Mouse (Mus musculus) regulatory T cell (primary cell): ENCODE results near the gene Mms19.
"Not testable (repeated sequence)": the region's sequence is repeated elsewhere in the genome, so short reads cannot be mapped to it uniquely, and the experiment has no call there.

ENCODE experiments used
- in situ Hi-C: fragments of 300-600 bp; cut with MboI, MseI; formaldehyde crosslinking; loops from one replicate; pipeline ENCODE4 v1.15.1; 2025; ENCODE audit warnings: high pct_unique_total_duplicates

Mms19 gene

GRCm38 (mm10) chr19:41933179-41934086, 47.5 kb downstream of the Mms19 start, which contains the start of the genes Exosc1 and Zdhhc16:
Exosc1 (minus strand) TSS chr19:41933423.
Zdhhc16 (plus strand) TSS chr19:41933480.
- in situ Hi-C loops = no loop called here

GRCm38 (mm10) chr19:41932686-41933085, 48.3 kb downstream of the Mms19 start:
- in situ Hi-C loops = no loop called here

DNA sequence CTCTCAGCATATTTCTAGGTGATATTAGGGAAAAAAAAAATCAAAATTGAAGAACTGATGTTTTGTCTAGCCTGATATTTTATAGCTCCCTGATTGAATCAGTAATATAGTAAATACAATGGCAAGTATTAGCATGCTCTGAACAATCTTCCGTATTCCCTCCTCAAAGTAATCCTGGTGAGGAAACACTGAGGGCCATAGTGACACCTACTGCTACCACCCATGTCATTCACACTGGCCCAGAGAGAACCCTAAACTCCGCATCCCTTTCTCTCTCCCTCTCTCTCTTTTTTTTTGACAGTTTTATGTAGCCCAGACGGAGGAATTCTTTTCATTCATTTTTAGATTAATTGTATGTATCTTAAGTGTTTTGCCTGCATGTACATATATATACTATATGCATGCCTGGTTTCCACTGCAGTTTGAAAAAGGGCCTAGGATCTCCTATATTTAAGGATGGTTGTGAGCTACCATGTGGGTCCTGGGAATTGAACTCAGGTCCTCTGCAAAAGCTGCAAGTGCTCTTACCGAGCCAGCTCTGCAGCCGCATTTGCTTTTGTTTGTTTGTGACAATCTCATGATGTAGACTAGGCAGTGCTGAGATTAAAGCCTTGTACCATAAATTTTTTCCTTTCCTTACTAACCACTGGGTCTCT, 60.4 kb downstream of the Mms19 start:
- in situ Hi-C loops = no loop called here

DNA sequence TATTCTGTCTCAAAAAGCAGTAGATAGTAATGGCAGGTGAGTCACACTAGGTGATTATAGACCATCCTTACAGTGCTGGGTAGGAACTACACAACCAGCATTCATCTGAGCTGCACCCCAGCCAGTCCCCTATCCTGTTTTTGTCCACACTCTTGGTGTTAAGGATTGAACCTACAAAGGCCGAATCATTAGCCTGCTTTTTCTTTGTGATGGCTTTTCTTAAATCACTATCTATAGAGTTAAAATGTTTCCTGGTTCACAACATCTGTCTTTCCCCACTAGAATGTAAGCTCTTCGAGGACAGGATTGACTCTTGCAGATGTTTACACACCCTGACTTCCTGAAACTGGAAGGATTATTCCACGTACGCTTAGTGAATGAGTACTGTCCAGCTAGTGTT, 61.5 kb downstream of the Mms19 start:
- in situ Hi-C loops = loop anchor here (5.0 kb wide), 1 partner anchor 48 kb away; no protein-coding TSS in a partner anchor

- in situ Hi-C loops = loop anchor here (5.0 kb wide), 1 partner anchor 50 kb away; no protein-coding TSS in a partner anchor
Measured at GRCm38 (mm10) chr19:41916853-41917252, 64.1 kb downstream of the Mms19 start.

DNA sequence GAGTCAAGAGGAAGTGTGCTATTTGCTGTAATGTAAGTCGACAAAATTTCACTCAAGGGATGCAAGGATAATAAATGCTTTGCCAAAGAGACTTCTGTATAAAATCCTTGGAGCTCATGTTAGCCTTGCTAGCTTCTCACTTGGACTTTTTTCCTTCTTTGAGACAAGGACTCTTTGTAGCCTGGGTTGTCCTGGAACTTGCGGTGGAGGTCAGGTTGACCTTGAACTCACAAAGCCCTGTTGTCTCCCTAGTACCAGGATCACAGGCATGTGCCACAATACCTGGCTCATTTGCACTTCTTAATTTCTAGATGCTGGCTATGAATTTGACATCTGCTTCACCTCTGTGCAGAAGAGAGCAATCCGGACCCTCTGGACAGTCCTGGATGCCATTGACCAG, 65.7 kb downstream of the Mms19 start:
- in situ Hi-C loops = loop anchor here (5.0 kb wide), 1 partner anchor 52 kb away; no protein-coding TSS in a partner anchor

DNA sequence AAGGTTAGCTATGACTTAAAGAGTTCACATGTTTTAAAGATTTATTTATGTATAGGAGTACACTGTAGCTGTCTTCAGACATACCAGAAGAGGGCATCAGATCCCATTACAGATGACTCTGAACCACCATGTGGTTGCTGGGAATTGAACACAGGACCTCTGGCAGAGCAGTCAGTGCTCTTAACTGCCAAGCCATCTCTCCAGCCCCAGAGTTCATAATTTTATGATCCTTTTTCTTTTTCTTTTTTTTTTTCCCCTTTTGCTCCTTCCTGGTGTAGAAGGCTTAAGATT, 66.4 kb downstream of the Mms19 start:
- in situ Hi-C loops = not testable (repeated sequence)

- in situ Hi-C loops = no loop called here
Measured at GRCm38 (mm10) chr19:41913774-41914591, 67.0 kb downstream of the Mms19 start.

DNA sequence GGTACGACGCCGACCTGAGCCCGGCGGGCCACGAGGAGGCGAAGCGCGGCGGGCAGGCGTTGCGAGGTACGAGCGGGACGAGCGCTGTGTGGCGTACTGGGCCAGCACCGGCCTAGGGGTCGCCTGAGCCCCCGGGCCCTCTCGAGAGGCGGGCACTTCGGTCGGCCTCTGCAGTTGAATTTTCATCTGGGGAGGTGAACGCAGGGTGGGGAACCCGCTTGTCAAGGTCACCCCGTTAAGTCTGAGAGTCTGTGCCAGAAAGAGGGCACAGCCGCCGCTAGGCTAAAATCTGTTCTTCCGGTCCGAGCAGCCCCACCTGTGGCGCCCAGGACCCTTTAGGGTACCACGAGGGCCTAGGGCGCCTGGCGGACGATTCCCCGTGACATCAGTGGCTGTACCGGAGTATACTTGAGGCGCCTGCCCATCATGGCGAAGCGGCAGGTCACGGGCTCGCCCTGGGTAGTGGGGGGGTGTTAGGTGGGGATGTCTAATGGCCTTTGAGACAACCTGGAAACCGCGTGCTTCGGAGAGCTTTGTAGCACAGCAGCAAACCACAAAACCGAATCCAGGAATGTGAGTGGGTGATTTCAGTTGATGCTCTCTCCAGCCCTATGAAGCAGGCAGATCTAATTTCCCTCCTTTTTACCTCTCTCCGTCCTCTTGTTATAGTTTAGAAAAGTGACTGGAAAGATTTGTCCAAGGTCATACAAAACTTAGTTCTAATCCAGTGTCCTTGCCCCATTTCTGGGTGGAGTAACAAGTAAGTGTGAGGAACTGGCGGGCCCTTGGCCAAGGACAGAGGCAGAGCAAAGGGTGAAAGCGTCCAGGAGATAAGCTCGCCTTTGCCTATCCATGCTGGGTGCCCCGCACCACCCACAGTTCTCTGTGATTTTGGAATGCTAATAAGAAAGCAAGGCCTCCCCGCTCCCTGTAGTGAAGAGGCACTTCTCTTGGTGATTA, 68.6 kb downstream of the Mms19 start:
- in situ Hi-C loops = no loop called here

- in situ Hi-C loops = no loop called here
Measured at GRCm38 (mm10) chr19:41911178-41912073, 69.5 kb downstream of the Mms19 start, which contains the start of gene Pgam1. Pgam1 (plus strand) TSS chr19:41911923.

GRCm38 (mm10) chr19:41910396-41910795, 70.6 kb downstream of the Mms19 start:
- in situ Hi-C loops = no loop called here

DNA sequence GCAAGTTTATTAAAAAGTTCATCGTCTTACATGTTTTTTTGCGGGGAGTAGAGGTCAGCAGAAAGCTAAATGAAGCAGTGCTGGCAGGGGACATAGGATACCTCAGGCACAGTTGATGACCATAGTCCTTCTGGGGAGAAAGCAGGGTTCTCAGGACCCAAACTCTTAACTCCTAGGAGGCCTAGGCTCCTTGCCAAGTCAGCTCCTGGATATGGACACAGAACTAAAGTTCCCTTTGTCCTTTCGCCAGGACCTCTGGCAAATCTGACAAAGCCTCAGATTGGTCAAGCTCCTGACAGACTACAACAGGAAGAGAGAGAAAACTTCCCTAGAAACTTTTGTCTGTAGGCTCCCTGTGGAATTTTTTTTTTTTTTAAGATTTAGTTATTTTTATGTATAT, 72.2 kb downstream of the Mms19 start:
- in situ Hi-C loops = no loop called here

GRCm38 (mm10) chr19:41907079-41907760, 73.7 kb downstream of the Mms19 start:
- in situ Hi-C loops = no loop called here

DNA sequence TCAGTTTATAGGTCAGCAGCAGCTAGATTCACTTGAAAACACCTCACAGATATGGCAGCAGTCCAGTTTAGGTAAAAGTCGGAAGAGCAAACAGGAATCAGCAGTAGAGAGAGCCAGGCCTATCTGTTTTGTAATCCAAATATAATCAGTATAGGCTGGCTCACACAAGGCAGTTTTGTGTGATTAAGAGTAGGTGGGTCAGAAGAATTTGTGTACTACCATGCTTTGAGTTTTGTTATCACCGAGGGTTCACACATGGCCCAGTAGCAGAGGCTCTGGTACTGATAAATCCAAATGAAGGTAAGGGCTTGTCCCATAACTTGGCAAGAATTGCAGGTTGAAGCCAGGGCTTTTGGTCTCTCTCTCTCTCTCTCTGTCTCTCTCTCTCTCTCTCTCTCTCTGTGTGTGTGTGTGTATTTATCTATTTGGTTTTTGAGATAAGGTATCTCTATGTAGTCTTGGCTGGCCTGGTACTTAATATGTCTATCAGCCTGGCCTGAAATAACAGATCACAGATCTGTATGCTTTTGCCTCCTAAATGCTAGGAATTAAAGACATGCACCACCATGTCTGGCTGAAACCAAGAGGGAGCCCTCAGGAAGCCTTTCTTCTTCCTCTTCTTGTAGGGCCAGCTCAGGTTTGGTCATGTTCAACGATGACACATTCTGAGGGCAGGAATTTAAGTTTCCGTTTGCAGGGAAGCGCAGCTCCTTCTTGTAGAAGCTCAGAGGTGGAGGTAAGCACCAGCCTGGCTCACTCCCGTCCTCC, 74.5 kb downstream of the Mms19 start:
- in situ Hi-C loops = no loop called here

GRCm38 (mm10) chr19:41905246-41905645, 75.7 kb downstream of the Mms19 start:
- in situ Hi-C loops = no loop called here

GRCm38 (mm10) chr19:41902848-41903593, 77.9 kb downstream of the Mms19 start:
- in situ Hi-C loops = no loop called here

GRCm38 (mm10) chr19:41901696-41902095, 79.3 kb downstream of the Mms19 start:
- in situ Hi-C loops = no loop called here
